Mouse (Mus musculus) kidney, adult 2 months (tissue): ENCODE measurements around the gene Rps23. TPM values are rescaled to one million over a fixed set of nuclear protein-coding genes. Genes with fewer than 3 reads are reported as not detected.
A peak's percentile ranks its signal among the peaks of the same experiment; 100 is the strongest.
"Not testable (repeated sequence)": the region's sequence is repeated elsewhere in the genome, so short reads cannot be mapped to it uniquely, and the experiment has no call there.

Source experiments
- DNase-seq: peaks from one replicate; pipeline ENCODE4 v3.0.0; 2021
- H3K27ac ChIP-seq: fragments of 200-500 bp; 2 replicates; pipeline ENCODE4 v1.5.1; 2012; ENCODE audit warnings: low read depth, low read length, control low read depth, inconsistent platforms; ENCODE audit not compliant: insufficient read depth
- H3K27me3 ChIP-seq: fragments of 200-500 bp; replicated peaks from 2 replicates; pipeline ENCODE4 v1.6.1; 2012; ENCODE audit warnings: mild to moderate bottlenecking, moderate library complexity, low read length, inconsistent platforms; ENCODE audit not compliant: control insufficient read depth, insufficient read depth
- H3K36me3 ChIP-seq: fragments of 200-500 bp; 2 replicates; pipeline ENCODE4 v1.6.1; 2012; ENCODE audit warnings: mild to moderate bottlenecking, moderate library complexity, low read length, inconsistent platforms; ENCODE audit not compliant: control insufficient read depth, insufficient read depth
- H3K4me1 ChIP-seq: fragments of 200-500 bp; 2 replicates; pipeline ENCODE4 v1.6.1; 2011; ENCODE audit warnings: low read length; ENCODE audit not compliant: control insufficient read depth, insufficient read depth
- H3K4me3 ChIP-seq: fragments of 200-500 bp; 2 replicates; pipeline ENCODE4 v1.5.1; 2011; ENCODE audit warnings: mild to moderate bottlenecking, low read depth, low read length, control low read depth; ENCODE audit not compliant: insufficient read depth
- CTCF ChIP-seq: fragments of 200-500 bp; conservative IDR thresholded peaks from 2 replicates; pipeline ENCODE4 v1.5.1; 2011; ENCODE audit warnings: low read depth, mild to moderate bottlenecking, control low read depth, low read length, moderate library complexity, mixed read lengths; ENCODE audit not compliant: insufficient read depth, insufficient read length
- POLR2A ChIP-seq: fragments of 200-500 bp; IDR thresholded peaks from one replicate; pipeline ENCODE4 v1.6.1; 2011; ENCODE audit warnings: low read depth, low read length, control low read depth
- WGBS: fragments of 180-500 bp; shearing (Covaris S2); methylation state at CpG from one replicate; pipeline ENCODE4 v1.1.7; 2018; 5-methylcytosine and 5-hydroxymethylcytosine counted together
- polyA plus RNA-seq: library from polyadenylated mRNA; depleted of rRNA; stranded (reverse); fragments of >200 nt; gene quantifications from 2 replicates; pipeline ENCODE4 v1.2.3, GENCODE M21; 2012

Rps23 gene
- polyA plus RNA-seq, 1 experiment = 257 TPM

- no peak for DNase-seq
- H3K27ac ChIP-seq = no peak overlapping the region
- 0 out of 2 replicates have a peak overlapping the region, but pooled peaks have one; percentile 10 for H3K4me3 ChIP-seq
- no peak for TF ChIP-seq CTCF
- no peak for TF ChIP-seq POLR2A
- peaks cover 6% of the 10 kb centered on the region; the same call in 1 of the 2 replicates for H3K4me1 ChIP-seq
- 41% methylated on average over 9 of the region's 9 CpGs for WGBS
- no peaks in the 10 kb centered on the region for H3K27me3 ChIP-seq
- peaks cover 12% of the 10 kb centered on the region for H3K36me3 ChIP-seq
Measured at GRCm38 (mm10) chr13:90924072-90924471, 1.3 kb downstream of the Rps23 start.

- TF ChIP-seq POLR2A = no peak
- no peak for TF ChIP-seq CTCF
- 88% methylated on average over 5 of the region's 5 CpGs for WGBS
Measured at GRCm38 (mm10) chr13:90925191-90925590, 2.4 kb downstream of the Rps23 start.

GRCm38 (mm10) chr13:90926125-90926765 is 3.5 kb downstream of the Rps23 start:
- Histone ChIP-seq H3K27ac (no peak overlapping the region), H3K4me3 (no peak overlapping the region), H3K36me3 (peaks cover 12% of the 10 kb centered on the region), H3K4me1 (peaks cover 8% of the 10 kb centered on the region; the same call in 1 of the 2 replicates), H3K27me3 (no peaks in the 10 kb centered on the region)
- TF ChIP-seq POLR2A (no peak), CTCF (no peak)
- no peak for DNase-seq
- 82% methylated on average over 7 of the region's 7 CpGs for WGBS

More at GRCm38 (mm10) chr13:90925191-90925590, 2.4 kb downstream of the Rps23 start:
- Histone ChIP-seq H3K4me1 (peaks cover 8% of the 10 kb centered on the region; the same call in 1 of the 2 replicates), H3K4me3 (no peak overlapping the region), H3K27ac (no peak overlapping the region), H3K36me3 (peaks cover 12% of the 10 kb centered on the region), H3K27me3 (no peaks in the 10 kb centered on the region)
- DNase-seq = no peak

- 69% methylated on average over 5 of the region's 5 CpGs for WGBS
- no peak overlapping the region for H3K27ac ChIP-seq
- no peaks in the 10 kb centered on the region for H3K27me3 ChIP-seq
- no peak for DNase-seq
- peaks cover 8% of the 10 kb centered on the region; the same call in 1 of the 2 replicates for H3K4me1 ChIP-seq
- H3K36me3 ChIP-seq = peaks cover 12% of the 10 kb centered on the region
- TF ChIP-seq CTCF = no peak
- TF ChIP-seq POLR2A = no peak
- no peak overlapping the region for H3K4me3 ChIP-seq
Measured at GRCm38 (mm10) chr13:90926938-90927633, 4.3 kb downstream of the Rps23 start.

- peaks cover 12% of the 10 kb centered on the region for H3K36me3 ChIP-seq
- not testable (repeated sequence) for H3K4me1 ChIP-seq, H3K4me3 ChIP-seq, H3K27ac ChIP-seq, H3K27me3 ChIP-seq, DNase-seq
- 85% methylated on average over 10 of the region's 10 CpGs for WGBS
Measured at GRCm38 (mm10) chr13:90928266-90928665, 5.5 kb downstream of the Rps23 start.

- Histone ChIP-seq H3K27me3 (no peaks in the 10 kb centered on the region), H3K36me3 (peaks cover 11% of the 10 kb centered on the region), H3K4me1 (peaks cover 8% of the 10 kb centered on the region; the same call in 1 of the 2 replicates), H3K4me3 (no peak overlapping the region), H3K27ac (no peak overlapping the region)
- peak; percentile 80 for DNase-seq
- TF ChIP-seq POLR2A = no peak
- TF ChIP-seq CTCF = peak; percentile 37; the same call in 1 of the 2 replicates
- WGBS = 15% methylated on average over 5 of the region's 5 CpGs
Measured at GRCm38 (mm10) chr13:90929847-90930246, 7.1 kb downstream of the Rps23 start.

- H3K4me1 ChIP-seq = peaks cover 2% of the 10 kb centered on the region; the same call in 1 of the 2 replicates
- TF ChIP-seq POLR2A (no peak), CTCF (no peak)
- no peak overlapping the region for H3K4me3 ChIP-seq
- 82% methylated on average over 3 of the region's 3 CpGs for WGBS
- no peaks in the 10 kb centered on the region for H3K27me3 ChIP-seq
- H3K27ac ChIP-seq = no peak overlapping the region
- peaks cover 2% of the 10 kb centered on the region for H3K36me3 ChIP-seq
- no peak for DNase-seq
Measured at GRCm38 (mm10) chr13:90933256-90933655, 10.5 kb downstream of the Rps23 start.
